Mouse (Mus musculus): ENCODE results near the gene Adprhl1. TPM values are rescaled to one million over a fixed set of nuclear protein-coding genes. Genes with fewer than 3 reads are reported as not detected.

Gene Adprhl1
- total RNA-seq, 1 experiment from 2014 or later = not detected

DNA sequence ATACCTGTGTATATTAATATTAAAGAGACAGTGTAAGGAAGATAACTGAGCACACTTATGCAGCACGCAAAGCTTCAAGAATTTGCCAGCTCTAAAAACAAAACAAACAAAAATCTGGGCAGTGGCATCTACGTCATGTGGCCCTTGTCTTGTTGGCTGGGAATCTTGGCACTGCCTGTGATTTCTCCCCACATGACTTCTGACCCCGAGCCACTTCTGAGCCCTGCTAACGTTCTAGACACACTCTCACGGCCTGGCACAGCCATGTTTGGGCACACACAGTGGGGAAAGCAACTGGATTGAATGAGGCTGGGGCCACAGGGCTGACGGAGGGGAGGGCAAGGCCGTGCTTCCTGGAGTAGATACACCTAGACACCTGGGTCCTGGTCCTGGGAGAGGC lies 13.3 kb downstream of the Adprhl1 start:
- no peak for ATAC-seq (replicated peaks in 1 of 2; ENCODE audit: insufficient read depth in 1 of 2, low FRiP score in 2 of 2, low TSS enrichment in 1 of 2, low read depth in 1 of 2, poor library complexity in 2 of 2, severe bottlenecking in 2 of 2)

DNA sequence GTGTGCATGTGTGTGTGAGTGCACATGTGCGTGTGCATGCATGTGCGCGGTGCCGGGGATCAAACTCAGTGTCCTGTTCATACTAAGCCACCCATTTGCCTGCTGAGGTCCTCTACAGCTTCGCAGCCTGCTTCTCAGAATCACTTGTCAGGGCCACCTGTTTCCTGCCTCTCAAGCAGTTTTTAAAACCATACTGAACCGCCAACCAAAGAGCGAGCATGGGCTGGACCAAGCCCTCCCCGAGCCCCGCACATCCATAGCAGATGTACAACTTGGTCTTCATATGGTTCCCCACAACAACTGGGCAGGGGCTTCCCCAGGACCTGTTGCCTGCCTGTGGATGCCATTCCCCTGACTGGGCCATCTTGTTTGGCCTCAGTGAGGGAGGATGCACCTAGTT lies 13.9 kb downstream of the Adprhl1 start:
- peak; percentile 56 to 62 for ATAC-seq (replicated peaks in 1 of 2; ENCODE audit: insufficient read depth in 1 of 2, low FRiP score in 2 of 2, low TSS enrichment in 1 of 2, low read depth in 1 of 2, poor library complexity in 2 of 2, severe bottlenecking in 2 of 2)

DNA sequence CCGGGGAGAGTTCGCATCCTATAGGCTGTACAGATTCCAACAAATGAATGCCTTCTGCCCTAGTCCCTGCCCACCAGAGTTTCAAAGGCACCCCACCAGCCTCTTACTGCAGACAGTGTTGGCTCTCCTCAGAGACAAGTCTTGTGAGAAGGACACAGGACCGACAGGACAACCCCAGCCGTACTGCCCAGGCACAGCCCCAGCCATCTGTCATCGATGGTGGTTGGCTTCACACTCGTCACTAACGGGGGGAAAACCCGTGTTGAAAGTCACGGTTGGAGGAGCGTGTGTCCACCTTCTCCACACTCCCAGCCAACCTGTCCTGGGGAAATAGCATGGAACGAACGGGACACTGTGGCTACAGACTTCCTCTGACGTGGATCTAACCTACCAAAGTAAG lies 19.2 kb downstream of the Adprhl1 start:
- ATAC-seq (replicated peaks in 1 of 2; ENCODE audit: insufficient read depth in 1 of 2, low FRiP score in 2 of 2, low TSS enrichment in 1 of 2, low read depth in 1 of 2, poor library complexity in 2 of 2, severe bottlenecking in 2 of 2) = no peak

DNA sequence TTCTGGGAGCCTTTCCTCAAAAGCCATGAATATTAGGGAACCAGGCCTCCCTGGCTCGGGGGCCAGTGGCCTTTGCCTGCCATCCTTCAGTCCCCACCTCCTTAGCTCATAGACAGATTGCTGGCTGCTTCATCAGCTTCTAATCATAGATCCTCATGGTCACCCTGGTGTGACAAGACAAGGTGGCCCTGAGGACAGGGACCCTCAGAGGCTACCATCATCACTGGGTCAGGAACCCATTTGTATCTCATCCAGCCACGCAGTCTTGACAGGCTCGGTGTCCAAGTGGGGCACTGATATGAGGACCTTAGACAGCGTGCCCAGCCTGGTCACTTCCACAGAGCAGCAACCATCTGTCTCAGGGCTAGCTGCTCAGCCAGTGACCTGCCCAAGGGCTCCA lies 23.5 kb downstream of the Adprhl1 start:
- no peak for ATAC-seq (replicated peaks in 1 of 2; ENCODE audit: insufficient read depth in 1 of 2, low FRiP score in 2 of 2, low TSS enrichment in 1 of 2, low read depth in 1 of 2, poor library complexity in 2 of 2, severe bottlenecking in 2 of 2)

DNA sequence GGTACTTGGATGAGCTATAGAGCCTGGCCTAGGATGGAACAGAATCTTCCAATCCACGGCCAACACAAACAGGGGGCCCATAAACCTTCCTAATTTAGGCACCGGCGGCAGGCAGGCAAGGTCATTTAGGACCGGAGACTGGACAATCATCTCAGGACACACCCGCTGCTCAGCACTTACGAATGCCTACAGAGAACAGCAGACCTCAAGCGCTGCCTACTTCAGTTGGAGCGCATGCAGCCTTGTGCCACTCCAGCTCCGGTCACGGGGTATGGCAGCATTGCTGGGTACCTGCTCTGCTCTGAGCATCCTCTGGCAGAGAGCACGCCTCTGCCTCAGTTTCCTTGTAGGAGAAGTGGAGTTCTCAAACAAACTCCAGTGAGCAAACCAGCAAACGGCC lies 24.2 kb downstream of the Adprhl1 start:
- ATAC-seq (replicated peaks in 1 of 2; ENCODE audit: insufficient read depth in 1 of 2, low FRiP score in 2 of 2, low TSS enrichment in 1 of 2, low read depth in 1 of 2, poor library complexity in 2 of 2, severe bottlenecking in 2 of 2) = no peak

DNA sequence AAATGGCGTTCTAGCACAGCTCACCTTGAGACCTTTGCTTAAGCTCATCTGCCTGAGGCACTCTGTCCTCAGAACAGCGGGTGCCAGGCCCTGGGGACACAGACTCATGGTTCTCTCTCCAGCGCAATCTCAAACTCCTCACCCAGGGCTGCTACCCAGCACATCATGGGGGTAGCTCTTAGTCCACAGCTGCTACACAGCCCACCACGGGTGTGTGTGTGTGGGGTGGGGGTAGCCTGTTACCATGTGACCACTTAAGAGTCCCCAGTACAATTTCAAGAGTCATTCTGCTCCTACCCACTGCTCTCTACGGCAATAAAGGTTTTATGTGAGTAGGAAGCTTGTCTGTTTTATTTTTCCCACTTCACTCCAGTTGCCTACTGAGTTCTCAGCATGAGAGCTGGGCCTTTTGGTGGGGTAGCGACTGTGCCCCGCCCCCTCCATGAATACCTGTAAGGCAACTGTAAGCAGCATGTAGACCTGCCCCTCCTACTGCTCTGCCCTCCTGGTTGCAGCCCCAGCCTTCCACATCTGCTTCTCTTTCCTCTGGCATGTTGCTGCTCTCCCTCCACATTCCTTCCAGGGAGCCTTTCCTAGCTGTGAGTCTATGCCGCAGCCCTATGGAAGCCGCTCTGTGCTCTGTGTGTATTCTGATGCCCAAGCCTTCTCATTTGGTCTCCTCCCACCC lies 24.9 kb downstream of the Adprhl1 start:
- no peak for ATAC-seq (replicated peaks in 1 of 2; ENCODE audit: insufficient read depth in 1 of 2, low FRiP score in 2 of 2, low TSS enrichment in 1 of 2, low read depth in 1 of 2, poor library complexity in 2 of 2, severe bottlenecking in 2 of 2)

DNA sequence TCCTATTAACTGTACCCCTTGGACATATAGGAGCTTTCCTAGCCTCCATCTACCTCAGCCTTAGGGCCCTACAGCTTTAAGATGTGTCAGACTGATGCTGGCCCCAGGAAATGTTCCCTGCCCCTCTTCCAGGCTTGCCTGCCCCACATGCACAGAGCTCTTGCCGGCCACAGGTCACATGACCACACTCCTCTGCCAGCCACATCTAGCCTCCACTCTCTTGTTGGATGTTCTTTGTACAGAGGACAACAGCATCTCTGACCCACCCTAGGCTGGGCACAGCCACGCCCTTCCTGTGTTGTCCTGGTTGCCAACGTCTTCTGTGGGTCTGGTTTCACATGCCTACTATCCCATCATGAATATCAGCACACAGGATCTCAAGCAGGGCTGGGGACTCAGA lies 26.8 kb downstream of the Adprhl1 start:
- ATAC-seq (replicated peaks in 1 of 2; ENCODE audit: insufficient read depth in 1 of 2, low FRiP score in 2 of 2, low TSS enrichment in 1 of 2, low read depth in 1 of 2, poor library complexity in 2 of 2, severe bottlenecking in 2 of 2) = no peak

DNA sequence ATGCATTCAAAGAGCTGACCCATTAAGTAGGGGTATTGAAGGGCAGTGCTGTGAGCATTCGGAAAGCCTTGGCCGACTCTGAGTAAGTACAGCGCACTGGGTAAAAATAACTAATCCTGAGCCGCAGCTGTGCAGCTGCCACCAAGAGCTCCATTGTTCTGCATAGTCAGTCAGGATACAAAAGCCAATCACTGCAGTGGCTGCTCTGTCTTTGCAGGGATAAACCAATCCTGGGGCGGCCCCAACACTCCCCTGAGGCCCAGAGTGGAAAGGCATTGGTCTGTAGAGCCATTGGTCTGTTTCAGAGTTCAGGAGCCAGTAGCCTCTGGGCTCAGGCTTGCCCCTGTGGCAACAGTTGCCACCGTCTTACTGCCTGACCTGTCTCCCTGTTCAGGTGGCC lies 27.7 kb downstream of the Adprhl1 start:
- ATAC-seq (replicated peaks in 1 of 2; ENCODE audit: insufficient read depth in 1 of 2, low FRiP score in 2 of 2, low TSS enrichment in 1 of 2, low read depth in 1 of 2, poor library complexity in 2 of 2, severe bottlenecking in 2 of 2) = no peak

DNA sequence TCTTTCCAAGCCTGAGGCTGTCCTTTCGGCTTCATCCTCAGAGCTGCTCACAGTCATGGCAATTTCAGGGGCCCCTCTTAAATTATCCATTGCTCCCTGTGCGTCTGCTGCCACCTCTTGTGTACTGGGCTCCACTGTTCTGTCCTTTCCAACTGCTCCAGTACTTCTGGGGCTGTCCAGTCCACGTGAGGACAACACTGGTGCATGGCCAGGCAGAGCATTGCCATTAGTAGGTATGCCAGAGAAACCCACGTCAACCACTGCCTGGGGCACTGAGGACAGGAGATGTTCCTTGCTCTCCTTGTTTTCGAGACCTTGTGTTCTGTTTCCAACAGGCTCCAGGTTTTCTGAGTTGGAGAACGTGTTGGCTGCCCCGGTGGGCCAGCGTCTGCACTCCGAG lies 29.5 kb downstream of the Adprhl1 start:
- ATAC-seq (replicated peaks in 1 of 2; ENCODE audit: insufficient read depth in 1 of 2, low FRiP score in 2 of 2, low TSS enrichment in 1 of 2, low read depth in 1 of 2, poor library complexity in 2 of 2, severe bottlenecking in 2 of 2) = no peak

DNA sequence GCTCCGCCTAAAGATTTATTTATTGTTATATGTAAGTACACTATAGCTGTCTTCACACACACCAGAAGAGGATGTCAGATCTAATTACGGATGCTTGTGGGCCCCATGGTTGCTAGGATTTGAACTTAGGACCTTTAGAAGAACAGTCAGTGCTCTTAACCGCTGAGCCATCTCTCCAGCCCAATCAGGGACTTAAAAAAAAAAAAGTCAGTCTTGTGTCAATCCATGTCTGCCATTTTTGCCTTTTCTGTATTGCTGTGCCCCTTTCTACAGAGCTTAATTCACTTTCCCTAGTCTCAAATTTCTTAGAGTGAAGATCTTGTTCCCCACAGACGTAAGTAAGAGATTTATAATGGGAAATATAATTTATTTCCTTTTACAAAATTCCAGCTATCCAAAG lies 35.5 kb downstream of the Adprhl1 start:
- no peak for ATAC-seq (replicated peaks in 1 of 2; ENCODE audit: insufficient read depth in 1 of 2, low FRiP score in 2 of 2, low TSS enrichment in 1 of 2, low read depth in 1 of 2, poor library complexity in 2 of 2, severe bottlenecking in 2 of 2)

DNA sequence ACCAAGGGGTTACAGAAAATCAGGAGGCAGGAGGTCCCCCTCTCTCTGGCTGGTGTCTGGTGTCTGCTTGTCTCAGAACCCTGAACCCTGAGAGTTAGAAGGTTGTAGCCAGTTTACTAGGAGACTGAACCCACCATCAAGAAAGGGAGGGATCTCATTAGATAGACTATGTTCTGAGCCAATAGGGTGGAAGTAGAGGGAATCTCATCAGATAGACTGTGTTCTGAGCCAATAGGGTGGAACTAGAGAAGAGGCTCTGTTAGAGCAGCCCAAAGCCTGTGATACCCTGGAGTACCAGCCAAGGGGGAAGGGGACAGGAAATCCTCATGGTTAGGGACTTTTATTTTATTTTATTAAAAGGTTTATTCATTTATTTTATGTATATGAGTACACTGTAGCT lies 36.0 kb downstream of the Adprhl1 start:
- no peak for ATAC-seq (replicated peaks in 1 of 2; ENCODE audit: insufficient read depth in 1 of 2, low FRiP score in 2 of 2, low TSS enrichment in 1 of 2, low read depth in 1 of 2, poor library complexity in 2 of 2, severe bottlenecking in 2 of 2)

DNA sequence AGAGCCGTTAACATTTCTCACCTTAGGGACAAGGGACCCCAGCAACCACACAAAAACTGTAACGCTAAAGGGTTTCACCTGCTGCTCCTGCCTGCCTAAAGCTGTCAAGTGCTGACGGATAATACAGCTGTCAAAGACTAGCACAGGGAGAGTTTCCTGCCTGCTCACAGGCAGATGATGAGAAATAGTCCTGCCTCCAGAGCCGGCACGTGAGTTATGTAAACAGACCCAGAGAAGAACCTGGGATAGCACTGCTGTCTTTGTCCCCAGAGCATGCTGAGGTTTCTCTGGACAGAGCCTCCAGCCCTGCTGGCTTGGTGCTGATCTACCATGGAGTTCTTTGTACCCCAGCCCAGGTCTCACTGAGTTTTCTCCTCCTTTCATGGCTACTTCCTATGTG lies 36.9 kb downstream of the Adprhl1 start:
- no peak for ATAC-seq (replicated peaks in 1 of 2; ENCODE audit: insufficient read depth in 1 of 2, low FRiP score in 2 of 2, low TSS enrichment in 1 of 2, low read depth in 1 of 2, poor library complexity in 2 of 2, severe bottlenecking in 2 of 2)

DNA sequence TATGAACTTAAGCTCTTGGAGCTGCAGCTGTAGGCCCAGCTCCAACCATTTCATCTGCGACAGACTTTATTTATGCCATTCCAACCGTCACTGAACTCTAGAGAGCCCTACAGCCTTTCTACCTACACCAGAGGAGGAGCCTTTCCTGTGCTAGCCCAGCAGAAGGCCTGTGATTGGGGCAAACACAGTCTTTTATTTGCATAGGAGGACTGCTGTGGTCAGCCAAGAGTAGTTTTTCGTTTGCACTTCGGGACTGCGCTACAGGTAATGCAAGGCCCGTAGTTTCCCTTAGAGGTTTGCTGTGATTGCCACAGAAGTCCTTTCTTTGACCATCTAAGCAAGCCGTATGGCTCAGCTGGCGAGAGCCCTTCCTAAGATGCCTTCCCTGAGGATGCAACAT lies 37.6 kb downstream of the Adprhl1 start:
- no peak for ATAC-seq (replicated peaks in 1 of 2; ENCODE audit: insufficient read depth in 1 of 2, low FRiP score in 2 of 2, low TSS enrichment in 1 of 2, low read depth in 1 of 2, poor library complexity in 2 of 2, severe bottlenecking in 2 of 2)

DNA sequence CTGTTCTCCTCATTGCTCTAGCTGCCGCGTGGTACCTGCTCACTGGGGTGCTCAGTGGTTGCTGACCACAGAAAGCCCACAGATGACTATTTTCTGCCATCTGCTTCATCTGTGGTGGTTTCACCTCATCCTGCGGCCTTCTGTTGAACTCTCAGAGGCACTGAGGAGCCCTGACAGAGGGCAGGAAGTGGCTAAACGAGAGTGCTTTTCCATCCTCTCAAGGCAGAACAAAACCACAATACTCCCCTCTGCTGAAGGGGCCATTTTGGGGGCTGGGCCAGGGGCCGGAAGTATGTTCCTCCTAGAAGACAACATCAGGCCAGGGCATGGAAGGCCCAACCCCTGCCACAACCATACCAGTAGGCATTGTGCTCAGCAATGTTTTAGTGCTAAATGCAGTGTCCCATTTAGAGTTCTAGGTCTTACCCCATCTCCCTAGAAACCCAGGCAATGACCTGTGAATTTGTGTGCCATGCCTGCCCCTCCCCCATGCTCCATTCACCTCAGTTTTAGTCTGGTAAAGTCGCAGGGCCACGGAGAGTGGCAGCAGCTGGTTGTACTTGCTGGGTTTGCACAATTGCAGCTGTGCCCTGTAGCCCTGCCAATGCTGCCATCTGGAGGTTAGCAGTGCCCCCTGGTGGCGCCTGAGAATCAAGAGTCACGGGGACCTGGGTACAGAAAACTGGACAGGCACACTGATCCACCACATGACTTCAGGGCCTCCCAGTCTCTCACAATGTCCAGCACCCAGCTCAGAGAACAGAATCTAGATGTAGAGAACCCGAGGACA lies 40.3 kb downstream of the Adprhl1 start:
- ATAC-seq (replicated peaks in 1 of 2; ENCODE audit: insufficient read depth in 1 of 2, low FRiP score in 2 of 2, low TSS enrichment in 1 of 2, low read depth in 1 of 2, poor library complexity in 2 of 2, severe bottlenecking in 2 of 2) = peak; percentile 90 to 91

DNA sequence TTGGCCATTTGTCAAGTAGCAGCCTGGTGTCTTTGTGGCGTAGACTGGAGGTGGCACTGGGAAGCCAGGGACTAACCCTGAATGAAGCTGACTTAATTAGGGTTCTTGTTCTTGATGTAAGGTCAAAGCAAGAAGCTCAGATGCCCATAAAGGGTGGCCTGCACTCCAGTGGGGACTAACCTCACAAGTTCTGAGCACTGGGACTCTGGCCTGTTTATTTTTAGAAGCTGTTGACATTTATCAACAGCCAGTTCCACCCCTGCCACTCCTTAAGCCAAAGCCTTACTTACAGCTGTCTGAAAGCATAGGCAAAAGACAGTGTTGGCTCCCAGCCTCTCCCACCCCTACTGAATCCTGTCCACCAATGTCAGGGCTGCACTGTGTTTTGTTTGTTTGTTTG lies 44.2 kb downstream of the Adprhl1 start:
- no peak for ATAC-seq (replicated peaks in 1 of 2; ENCODE audit: insufficient read depth in 1 of 2, low FRiP score in 2 of 2, low TSS enrichment in 1 of 2, low read depth in 1 of 2, poor library complexity in 2 of 2, severe bottlenecking in 2 of 2)

DNA sequence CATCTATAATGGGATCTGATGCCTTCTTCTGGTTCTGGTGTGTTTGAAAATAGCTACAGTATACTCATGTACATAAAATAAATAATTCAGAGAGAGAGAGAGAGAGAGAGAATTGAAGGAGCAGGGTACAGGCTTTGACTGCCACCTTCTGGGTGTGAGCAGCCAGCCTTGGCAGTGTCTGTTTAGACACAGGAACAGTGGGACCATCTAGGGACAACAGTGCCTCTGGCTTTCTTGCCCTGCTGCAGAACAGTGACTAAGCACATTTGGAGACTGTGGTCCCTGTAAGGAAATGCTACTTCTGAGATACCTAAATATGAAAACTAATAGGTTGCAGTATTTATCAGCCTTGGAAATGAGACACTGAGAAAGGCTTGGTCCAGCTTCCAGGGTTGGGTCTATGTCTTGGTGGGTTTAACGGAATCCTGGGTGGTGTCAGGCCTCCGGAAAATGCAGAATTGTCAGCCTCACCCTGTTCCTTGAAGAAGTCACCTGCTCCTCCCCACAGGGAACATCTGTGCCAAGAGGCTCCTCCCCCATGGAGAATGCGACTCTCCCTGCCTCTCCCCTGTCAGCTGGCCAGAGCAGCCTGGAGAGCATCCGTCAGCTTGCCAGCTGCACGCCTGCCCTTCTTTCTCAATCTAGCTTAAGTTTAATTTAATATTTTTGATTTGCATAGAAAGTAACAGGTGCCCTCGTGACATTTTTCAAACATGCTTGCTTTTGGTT lies 45.2 kb downstream of the Adprhl1 start:
- ATAC-seq (replicated peaks in 1 of 2; ENCODE audit: insufficient read depth in 1 of 2, low FRiP score in 2 of 2, low TSS enrichment in 1 of 2, low read depth in 1 of 2, poor library complexity in 2 of 2, severe bottlenecking in 2 of 2) = peak; percentile 49 to 51

DNA sequence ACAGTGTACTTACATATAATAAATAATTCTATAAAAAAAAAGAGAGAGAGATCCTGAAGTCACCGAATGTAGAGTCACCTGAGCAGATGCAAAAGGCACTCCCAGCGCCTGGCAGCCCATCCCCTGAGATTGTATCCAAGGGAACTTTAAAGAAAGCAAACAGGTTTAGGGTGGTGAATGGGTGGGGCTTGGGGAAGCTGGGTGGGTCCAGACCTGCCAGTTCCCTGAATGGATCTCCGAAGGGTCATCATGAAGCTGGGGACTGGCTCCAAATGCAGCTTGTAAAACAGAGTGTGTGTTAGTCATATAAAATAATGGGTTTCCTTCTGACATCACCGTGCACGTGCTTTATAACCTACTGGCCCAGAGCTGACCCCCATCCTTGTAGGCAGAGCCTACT lies 47.7 kb downstream of the Adprhl1 start:
- no peak for ATAC-seq (replicated peaks in 1 of 2; ENCODE audit: insufficient read depth in 1 of 2, low FRiP score in 2 of 2, low TSS enrichment in 1 of 2, low read depth in 1 of 2, poor library complexity in 2 of 2, severe bottlenecking in 2 of 2)

DNA sequence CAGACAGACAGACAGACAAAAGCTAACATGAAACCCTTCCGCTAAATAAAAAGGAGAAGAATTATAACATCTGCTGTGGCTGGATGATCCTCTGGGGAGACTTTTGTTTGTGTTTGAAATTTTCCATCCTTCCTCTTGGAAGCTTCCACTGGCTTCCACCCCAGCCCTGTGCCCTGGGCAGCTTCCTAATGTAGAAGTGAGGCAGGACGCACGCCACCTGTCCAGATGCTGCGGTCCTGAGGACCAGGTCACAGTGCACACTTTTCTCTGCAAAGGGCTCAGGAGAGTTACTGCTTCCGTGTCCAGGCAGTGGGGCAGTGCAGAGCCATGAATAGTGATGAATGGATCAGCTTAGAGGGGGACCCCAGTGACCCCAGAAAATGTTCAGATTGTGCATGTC lies 48.7 kb downstream of the Adprhl1 start:
- ATAC-seq (replicated peaks in 1 of 2; ENCODE audit: insufficient read depth in 1 of 2, low FRiP score in 2 of 2, low TSS enrichment in 1 of 2, low read depth in 1 of 2, poor library complexity in 2 of 2, severe bottlenecking in 2 of 2) = no peak

Measured in hematopoietic stem cell, adult 5-6 weeks (primary cell).